Mouse (Mus musculus): ENCODE results near the gene Trappc6a. TPM values are rescaled to one million over a fixed set of nuclear protein-coding genes. Genes with fewer than 3 reads are reported as not detected.
A peak's percentile ranks its signal among the peaks of the same experiment; 100 is the strongest.

Gene Trappc6a
- polyA plus RNA-seq, 2 experiments, result 24.1 to 40.2 TPM

- WGBS (ENCODE audit: insufficient replicate concordance), result 57% methylated on average over 20 of the region's 20 CpGs
- Histone ChIP-seq H3K27ac (no peak overlapping the region), H3K4me1 (replicated peaks; ENCODE audit: control insufficient read depth in 2 of 2, insufficient read depth in 2 of 2, low read length in 1 of 2) (peaks cover 0 to 2% of the 10 kb centered on the region in 2 experiments; a peak in 1 of 4 replicates), H3K36me3 (replicated peaks; ENCODE audit: control insufficient read depth, insufficient read depth, low read depth) (no peaks in the 10 kb centered on the region), H3K9me3 (ENCODE audit: control insufficient read depth, low read length) (no peaks in the 10 kb centered on the region), H3K9ac (replicated peaks) (no peak overlapping the region), H3K27me3 (ENCODE audit: control insufficient read depth, insufficient read depth, low read length) (no peaks in the 10 kb centered on the region), H3K4me3 (ENCODE audit: insufficient read depth in 1 of 2, low read depth in 2 of 2, low read length in 2 of 2) (no peak overlapping the region), H3K4me2 (ENCODE audit: low read depth) (no peak overlapping the region)
- no peak for TF ChIP-seq CTCF (IDR thresholded peaks at IDR 0.05; ENCODE audit: low read depth)
- TF ChIP-seq EP300 (IDR thresholded peaks at IDR 0.05; ENCODE audit: low read depth), result no peak
- ATAC-seq (ENCODE audit: insufficient read depth), result 0 out of 2 replicates have a peak, but pooled peaks have one; percentile 36
- DNase-seq (ENCODE audit: low read depth in 3 of 3, low spot score in 3 of 3), result no peak
These were observed 12.5 kb upstream of the Trappc6a start for GRCm38 (mm10) chr7:19495521-19496213.

GRCm38 (mm10) chr7:19496214-19496555 lies 12.0 kb upstream of the Trappc6a start:
- Histone ChIP-seq H3K27ac (no peak overlapping the region), H3K4me3 (ENCODE audit: insufficient read depth in 1 of 2, low read depth in 2 of 2, low read length in 2 of 2) (no peak overlapping the region), H3K4me1 (replicated peaks; ENCODE audit: control insufficient read depth in 2 of 2, insufficient read depth in 2 of 2, low read length in 1 of 2) (peaks cover 0 to 2% of the 10 kb centered on the region in 2 experiments; a peak in 1 of 4 replicates), H3K27me3 (ENCODE audit: control insufficient read depth, insufficient read depth, low read length) (no peaks in the 10 kb centered on the region), H3K9me3 (ENCODE audit: control insufficient read depth, low read length) (no peaks in the 10 kb centered on the region), H3K9ac (replicated peaks) (no peak overlapping the region), H3K4me2 (ENCODE audit: low read depth) (no peak overlapping the region), H3K36me3 (replicated peaks; ENCODE audit: control insufficient read depth, insufficient read depth, low read depth) (no peaks in the 10 kb centered on the region)
- TF ChIP-seq CTCF (IDR thresholded peaks at IDR 0.05; ENCODE audit: low read depth), result no peak
- no peak for TF ChIP-seq EP300 (IDR thresholded peaks at IDR 0.05; ENCODE audit: low read depth)
- ATAC-seq (ENCODE audit: insufficient read depth), result 0 out of 2 replicates have a peak, but pooled peaks have one; percentile 24
- 60% methylated on average over 5 of the region's 5 CpGs for WGBS (ENCODE audit: insufficient replicate concordance)
- DNase-seq (ENCODE audit: low read depth in 3 of 3, low spot score in 3 of 3), result no peak

- Histone ChIP-seq H3K9me3 (ENCODE audit: control insufficient read depth, low read length) (no peaks in the 10 kb centered on the region), H3K4me2 (ENCODE audit: low read depth) (no peak overlapping the region), H3K4me1 (replicated peaks; ENCODE audit: control insufficient read depth in 2 of 2, insufficient read depth in 2 of 2, low read length in 1 of 2) (peaks cover 0 to 2% of the 10 kb centered on the region in 2 experiments; a peak in 1 of 4 replicates), H3K4me3 (ENCODE audit: insufficient read depth in 1 of 2, low read depth in 2 of 2, low read length in 2 of 2) (no peak overlapping the region), H3K36me3 (replicated peaks; ENCODE audit: control insufficient read depth, insufficient read depth, low read depth) (no peaks in the 10 kb centered on the region), H3K27me3 (ENCODE audit: control insufficient read depth, insufficient read depth, low read length) (no peaks in the 10 kb centered on the region), H3K27ac (no peak overlapping the region), H3K9ac (replicated peaks) (no peak overlapping the region)
- DNase-seq (ENCODE audit: low read depth in 3 of 3, low spot score in 3 of 3), result no peak
- 59% methylated on average over 4 of the region's 4 CpGs for WGBS (ENCODE audit: insufficient replicate concordance)
- no peak for ATAC-seq (ENCODE audit: insufficient read depth)
- TF ChIP-seq EP300 (IDR thresholded peaks at IDR 0.05; ENCODE audit: low read depth) (no peak), CTCF (IDR thresholded peaks at IDR 0.05; ENCODE audit: low read depth) (no peak)
These were observed 9.9 kb upstream of the Trappc6a start for GRCm38 (mm10) chr7:19498326-19498725.

DNA sequence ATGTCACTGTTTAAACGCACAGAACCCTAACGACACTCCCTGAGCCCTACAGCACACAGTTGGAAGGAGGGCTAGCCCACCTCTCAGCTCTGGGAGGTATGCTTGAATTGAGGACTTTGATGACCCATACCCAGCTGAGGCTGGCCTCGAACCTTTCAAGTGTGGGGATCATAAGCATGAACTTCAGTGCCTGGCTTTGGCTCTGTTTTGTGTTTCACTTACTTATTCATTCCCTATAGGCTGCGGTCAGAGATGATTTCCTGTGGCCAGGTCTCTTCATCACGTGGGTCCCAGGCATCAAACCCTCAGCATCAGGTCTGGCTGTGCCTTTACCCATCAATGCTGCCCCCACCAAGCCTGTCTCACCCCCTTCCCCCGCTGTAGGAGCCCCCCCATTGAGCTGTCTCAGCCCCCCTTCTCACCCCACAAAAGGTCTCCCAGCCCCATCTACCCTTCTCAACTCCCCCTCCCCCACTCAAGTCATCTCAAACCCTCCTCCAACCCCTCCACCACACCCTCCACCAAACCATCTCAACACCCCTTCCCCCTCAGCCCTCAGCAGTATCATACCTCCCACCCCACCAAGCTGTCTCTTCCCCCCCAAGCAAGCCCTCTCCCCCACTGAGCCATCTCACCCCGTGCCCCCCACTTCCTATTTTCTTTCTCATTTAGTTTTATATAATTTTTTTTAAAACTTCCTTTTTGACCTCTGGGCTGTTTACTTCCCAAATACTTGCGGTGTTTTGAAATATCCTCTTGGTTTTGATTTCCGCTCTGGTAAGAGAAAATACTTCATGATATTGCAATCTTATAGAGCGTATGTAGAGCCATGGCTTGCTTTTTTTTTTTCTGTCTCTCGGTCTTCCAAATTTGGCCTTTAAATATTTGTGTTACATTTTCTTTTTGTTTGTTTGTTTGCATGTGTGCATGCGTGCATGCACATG lies 7.5 kb upstream of the Trappc6a start:
- no peak overlapping the region for H3K27ac ChIP-seq
- ATAC-seq (ENCODE audit: insufficient read depth) (no peak), DNase-seq (ENCODE audit: low read depth in 3 of 3, low spot score in 3 of 3) (no peak)
- WGBS (ENCODE audit: insufficient replicate concordance), result 37% methylated on average over 12 of the region's 12 CpGs
- no peak overlapping the region for H3K4me3 ChIP-seq (ENCODE audit: insufficient read depth in 1 of 2, low read depth in 2 of 2, low read length in 2 of 2)
- H3K9me3 ChIP-seq (ENCODE audit: control insufficient read depth, low read length), result no peaks in the 10 kb centered on the region
- no peaks in the 10 kb centered on the region for H3K36me3 ChIP-seq (replicated peaks; ENCODE audit: control insufficient read depth, insufficient read depth, low read depth)
- no peak for TF ChIP-seq CTCF (IDR thresholded peaks at IDR 0.05; ENCODE audit: low read depth)
- no peak for TF ChIP-seq EP300 (IDR thresholded peaks at IDR 0.05; ENCODE audit: low read depth)
- H3K9ac ChIP-seq (replicated peaks), result no peak overlapping the region
- H3K4me1 ChIP-seq (replicated peaks; ENCODE audit: control insufficient read depth in 2 of 2, insufficient read depth in 2 of 2, low read length in 1 of 2), result peaks cover 0 to 2% of the 10 kb centered on the region in 2 experiments; a peak in 1 of 4 replicates
- H3K4me2 ChIP-seq (ENCODE audit: low read depth), result no peak overlapping the region
- no peaks in the 10 kb centered on the region for H3K27me3 ChIP-seq (ENCODE audit: control insufficient read depth, insufficient read depth, low read length)

- DNase-seq (ENCODE audit: low read depth in 3 of 3, low spot score in 3 of 3), result no peak
- no peak for TF ChIP-seq CTCF (IDR thresholded peaks at IDR 0.05; ENCODE audit: low read depth)
- TF ChIP-seq EP300 (IDR thresholded peaks at IDR 0.05; ENCODE audit: low read depth), result no peak
These were observed 6.5 kb upstream of the Trappc6a start for GRCm38 (mm10) chr7:19501658-19502057.

More at GRCm38 (mm10) chr7:19501658-19502057, 6.5 kb upstream of the Trappc6a start:
- no peaks in the 10 kb centered on the region for H3K9me3 ChIP-seq (ENCODE audit: control insufficient read depth, low read length)
- WGBS (ENCODE audit: insufficient replicate concordance), result 72% methylated on average over 4 of the region's 4 CpGs
- no peaks in the 10 kb centered on the region for H3K36me3 ChIP-seq (replicated peaks; ENCODE audit: control insufficient read depth, insufficient read depth, low read depth)
- no peak overlapping the region for H3K9ac ChIP-seq (replicated peaks)
- peaks cover 0 to 2% of the 10 kb centered on the region in 2 experiments; a peak in 1 of 4 replicates for H3K4me1 ChIP-seq (replicated peaks; ENCODE audit: control insufficient read depth in 2 of 2, insufficient read depth in 2 of 2, low read length in 1 of 2)
- no peak for ATAC-seq (ENCODE audit: insufficient read depth)
- H3K27me3 ChIP-seq (ENCODE audit: control insufficient read depth, insufficient read depth, low read length), result no peaks in the 10 kb centered on the region
- no peak overlapping the region for H3K4me3 ChIP-seq (ENCODE audit: insufficient read depth in 1 of 2, low read depth in 2 of 2, low read length in 2 of 2)
- H3K27ac ChIP-seq, result no peak overlapping the region
- no peak overlapping the region for H3K4me2 ChIP-seq (ENCODE audit: low read depth)
